Mouse (Mus musculus) gastrocnemius, adult 8-10 months (tissue): ENCODE results near the gene Slc7a1. TPM values are rescaled to one million over a fixed set of nuclear protein-coding genes. Genes with fewer than 3 reads are reported as not detected.

Experiments
- DNase-seq, 2 experiments: peaks; one replicate each; pipeline ENCODE4 v3.0.0; 2022; ENCODE audit warnings: low spot score in 2 of 2
- total RNA-seq, 4 experiments: library from RNA; stranded (reverse); gene quantifications; 2 replicates each; pipeline ENCODE4 v1.2.4; 2022

Gene Slc7a1
- total RNA-seq, result 1 to 10 TPM; 1.5 to 3.5 (median 1.9) TPM

DNA sequence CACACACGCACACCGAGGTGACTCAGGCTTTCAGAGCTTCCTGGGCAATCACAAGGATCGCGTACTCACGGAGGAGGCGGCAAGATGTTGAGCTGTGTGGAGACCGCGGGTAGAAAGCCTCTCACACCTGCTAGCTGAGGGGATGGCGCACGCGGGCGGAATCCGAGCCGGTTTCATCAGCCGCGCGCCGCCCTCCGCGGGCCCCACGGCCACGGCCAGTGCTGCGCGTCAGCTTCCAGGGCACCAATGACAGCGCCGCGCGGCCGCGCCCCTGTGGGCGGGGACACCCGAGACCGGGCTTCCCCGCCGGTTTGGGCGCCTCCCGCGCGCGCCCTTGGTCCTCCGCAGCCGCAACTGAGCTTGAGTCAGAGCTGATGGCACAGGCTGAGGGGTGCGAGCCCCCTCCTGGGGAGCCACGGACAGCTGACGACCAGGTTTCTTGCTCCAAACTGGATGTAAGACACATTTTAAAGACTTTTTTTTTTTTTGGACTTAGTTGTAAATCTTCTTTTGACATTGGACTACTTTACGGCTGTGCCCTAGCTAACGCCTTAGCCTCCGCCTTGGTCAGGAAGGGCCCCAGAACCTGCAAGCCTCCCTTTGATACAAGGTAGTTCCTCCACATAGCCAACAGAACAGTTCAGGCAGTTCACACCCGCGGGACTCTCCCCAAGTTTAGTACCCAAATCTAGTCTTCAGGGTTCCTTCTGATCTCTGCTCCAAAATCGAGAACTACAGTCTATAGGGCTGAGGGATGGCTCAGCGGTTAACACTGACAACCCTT, at the start of gene Slc7a1:
Gene Slc7a1, minus strand, starts transcription at position 245 of the 784 bp plus-strand sequence.
- DNase-seq, result peak; percentile 63 to 77

DNA sequence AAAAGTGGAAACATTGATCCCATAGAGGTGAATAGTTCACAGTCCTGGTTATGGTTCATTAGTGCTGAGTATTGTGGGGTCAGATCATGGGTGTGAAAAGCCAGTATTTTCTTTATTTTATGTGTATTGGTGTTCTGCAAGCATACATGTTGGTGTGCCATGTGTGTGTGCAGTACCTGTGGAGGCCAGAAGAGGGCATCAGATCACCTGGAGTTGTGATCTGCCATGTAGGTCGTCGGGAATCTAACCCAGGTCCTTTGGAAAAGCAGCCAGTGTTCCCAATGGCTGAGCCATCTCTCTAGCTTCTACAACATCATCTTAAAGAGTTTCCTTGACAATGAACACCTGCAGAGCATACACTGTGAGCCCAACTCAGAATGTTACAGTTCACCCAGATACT, 45.3 kb upstream of the Slc7a1 start:
- no peak for DNase-seq

DNA sequence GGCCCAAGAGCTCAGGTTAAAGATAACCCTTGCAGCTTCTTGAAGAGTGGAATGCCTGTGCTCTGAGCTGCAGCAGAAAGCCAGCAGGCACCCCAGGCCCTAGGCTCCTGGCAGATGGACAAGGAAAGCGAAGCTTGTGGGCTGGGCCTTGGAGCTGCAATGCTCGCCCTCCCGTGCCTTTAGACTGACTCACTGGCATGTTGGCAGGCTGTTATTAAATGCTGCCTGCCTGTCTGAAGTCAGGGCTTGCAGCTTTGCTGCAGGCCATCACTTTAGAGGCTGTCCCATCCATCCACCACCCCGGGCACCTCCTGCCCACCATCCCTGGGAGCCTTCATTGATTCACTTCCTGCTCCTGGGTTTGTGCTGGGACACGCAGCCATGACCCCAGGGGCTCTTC, 44.0 kb upstream of the Slc7a1 start:
- peak in 1 of 2 experiments; percentile 10 for DNase-seq

DNA sequence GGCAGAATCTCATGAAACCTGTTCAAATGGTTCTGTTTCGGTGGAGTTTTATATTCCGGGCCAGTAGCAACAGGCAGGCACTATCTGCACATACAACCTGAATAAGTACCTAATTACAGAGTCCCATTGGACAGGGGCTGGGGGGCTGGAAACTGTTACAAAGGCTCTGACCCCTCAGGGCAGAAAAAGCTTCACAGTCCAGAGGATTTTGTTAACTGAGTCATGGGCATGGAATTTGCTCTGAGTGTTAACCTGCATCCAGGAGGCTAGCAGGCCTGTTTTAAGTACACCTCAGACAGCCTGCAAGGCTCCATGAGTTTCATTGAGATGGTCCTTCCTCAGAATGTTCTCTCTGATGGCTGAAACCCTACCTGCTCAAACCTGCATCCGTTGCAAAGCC, 36.0 kb upstream of the Slc7a1 start:
- no peak for DNase-seq

DNA sequence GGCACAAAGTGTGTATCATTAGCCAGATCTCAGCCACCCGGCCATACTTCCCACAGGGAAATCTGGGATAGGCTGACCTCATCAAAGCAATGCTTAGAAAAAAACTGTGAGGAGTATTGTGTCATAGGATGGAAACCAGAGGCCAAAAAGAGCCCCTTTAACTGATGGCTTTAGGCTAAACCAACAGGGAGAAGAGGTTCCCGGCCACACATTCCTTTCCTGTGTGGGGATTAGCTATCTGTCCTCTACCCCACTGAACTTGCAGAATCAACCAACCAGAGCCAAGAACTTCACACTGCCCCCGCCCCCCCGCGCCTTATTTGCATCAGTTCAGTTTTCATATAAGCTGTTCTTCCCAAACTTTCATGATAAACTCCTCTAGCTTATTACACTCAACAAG, 32.4 kb upstream of the Slc7a1 start:
- no peak for DNase-seq

DNA sequence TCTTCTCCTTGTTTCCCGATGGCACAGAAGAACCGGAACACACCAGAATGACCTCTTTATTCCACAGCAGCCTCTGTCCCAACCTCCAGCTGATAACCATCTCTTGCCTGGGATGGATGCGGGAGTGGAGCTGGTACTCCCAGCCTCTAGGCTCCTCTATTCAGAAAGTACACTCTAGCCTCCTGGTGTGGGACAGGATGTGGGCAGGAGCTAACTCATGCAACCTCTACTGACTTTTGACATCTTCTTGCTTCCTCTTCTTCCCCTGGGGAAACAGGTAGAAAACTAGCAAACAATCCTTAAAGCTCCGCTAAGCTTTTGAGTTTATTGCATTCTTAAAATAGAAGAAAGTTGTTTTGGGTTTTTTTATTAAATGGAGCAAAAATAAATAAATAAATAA, 29.1 kb upstream of the Slc7a1 start:
- no peak for DNase-seq

DNA sequence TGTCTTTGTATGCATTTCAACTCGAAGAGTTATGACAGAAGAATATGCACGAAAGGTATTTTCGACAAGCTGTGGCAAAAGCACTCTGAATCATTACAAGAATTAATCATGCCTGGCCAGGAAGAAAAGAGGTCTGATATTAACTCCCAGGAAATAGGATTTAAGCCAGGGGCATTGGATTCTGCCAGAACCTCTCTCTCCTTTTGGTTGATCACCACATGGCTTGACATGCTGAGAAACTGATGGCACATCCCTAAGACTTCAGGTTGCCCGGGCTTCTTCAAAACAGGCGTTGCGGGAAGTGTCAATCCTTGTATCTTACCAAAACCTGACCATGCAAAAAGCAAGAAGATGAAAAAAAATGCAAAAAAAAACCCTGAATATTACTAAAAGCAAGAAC, 25.4 kb upstream of the Slc7a1 start:
- DNase-seq, result no peak

DNA sequence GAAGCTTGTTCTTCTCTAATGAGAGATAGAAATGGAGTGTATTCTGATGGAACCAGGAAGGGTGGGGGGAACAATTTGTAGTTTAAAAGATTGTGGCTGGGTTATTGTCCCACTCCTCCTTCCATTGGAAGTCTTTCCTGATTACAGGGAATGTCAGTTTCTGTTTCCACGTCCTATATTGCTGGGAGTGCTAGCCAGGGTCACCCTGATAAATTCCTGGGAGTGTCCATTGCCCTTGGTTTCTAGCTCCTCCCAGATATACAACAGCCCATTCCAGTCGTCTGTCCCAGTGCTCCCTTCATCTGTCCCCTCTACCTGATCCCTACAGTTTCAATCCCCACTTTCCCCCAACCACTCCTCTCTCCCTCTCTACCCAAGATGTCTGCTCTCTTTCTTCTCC, 21.6 kb upstream of the Slc7a1 start:
- DNase-seq, result no peak

DNA sequence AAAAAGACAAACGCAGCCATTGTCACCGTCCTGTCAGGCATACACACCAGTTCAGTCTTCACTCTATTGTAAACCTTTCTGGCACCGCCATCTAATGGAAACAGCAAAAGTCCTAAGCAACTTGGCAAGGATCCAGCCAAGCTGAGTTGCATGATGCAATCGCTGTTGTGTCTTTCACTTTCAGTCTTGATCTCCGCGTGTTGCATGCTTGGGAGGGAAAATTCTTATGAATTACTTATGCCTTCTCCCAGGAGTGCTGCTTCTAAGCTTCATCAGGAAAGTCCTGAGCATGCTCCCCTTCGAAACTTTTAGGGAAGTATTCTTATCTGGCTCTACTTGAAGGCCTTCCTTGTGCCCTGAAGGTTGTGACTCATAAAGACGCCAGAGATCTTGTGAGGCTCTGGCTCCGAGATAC, 19.4 kb upstream of the Slc7a1 start:
- no peak for DNase-seq

DNA sequence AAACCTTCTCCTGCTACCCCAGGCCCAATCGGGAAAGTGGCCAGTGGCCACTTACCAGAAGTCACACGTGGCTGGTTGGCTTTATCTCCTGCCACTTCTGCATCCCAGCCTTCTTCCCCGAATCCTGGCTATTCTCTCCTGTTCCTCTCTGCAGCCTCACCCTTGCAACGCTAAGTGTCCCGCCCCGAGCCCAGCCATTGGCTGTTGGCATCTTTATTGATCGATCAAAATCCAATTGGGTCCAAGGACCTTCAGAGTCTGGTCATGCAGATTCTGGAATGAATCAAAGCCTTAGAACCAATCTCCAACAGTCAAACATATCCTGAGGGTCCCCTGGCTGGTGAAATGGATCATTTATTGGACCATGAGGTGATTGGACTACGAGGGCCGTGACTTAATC, 18.7 kb upstream of the Slc7a1 start:
- DNase-seq, result no peak

DNA sequence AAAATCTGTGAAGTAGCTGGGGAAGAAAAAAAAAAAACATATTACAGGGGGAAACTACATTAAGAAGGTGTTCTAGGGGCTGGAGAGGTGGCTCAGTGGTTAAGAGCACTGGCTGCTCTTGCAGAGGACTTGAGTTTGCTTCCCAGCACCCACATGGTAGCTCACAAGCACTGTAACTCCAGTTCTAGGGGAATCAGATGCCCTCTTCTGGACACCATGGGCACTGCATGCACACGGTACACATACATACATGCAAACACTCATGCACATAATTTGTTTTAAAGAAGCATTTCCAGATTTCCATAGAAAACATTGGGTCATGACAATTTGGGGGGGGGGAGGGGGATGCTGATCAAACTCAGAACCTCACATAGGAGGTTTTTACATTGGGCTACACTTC, 18.1 kb upstream of the Slc7a1 start:
- DNase-seq, result no peak

DNA sequence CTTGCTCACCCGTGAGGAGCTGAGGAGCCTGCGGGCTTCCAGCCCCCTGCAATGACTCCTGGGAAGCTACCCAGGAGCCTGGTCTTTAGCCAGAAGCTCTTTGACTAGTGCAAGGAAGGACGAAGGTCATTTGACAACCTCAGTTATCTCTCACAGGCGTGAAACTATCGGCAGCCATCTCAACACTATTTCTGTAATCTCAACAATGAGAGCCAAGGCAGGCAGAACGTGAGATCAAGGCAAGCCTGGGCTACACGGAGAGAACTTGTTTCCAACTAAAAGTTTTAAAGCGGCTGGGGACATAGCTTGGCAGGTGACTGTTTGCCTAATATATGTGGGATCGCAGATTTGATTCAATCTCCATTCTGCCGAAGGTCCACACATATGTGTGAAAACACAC, 16.8 kb upstream of the Slc7a1 start:
- no peak for DNase-seq

DNA sequence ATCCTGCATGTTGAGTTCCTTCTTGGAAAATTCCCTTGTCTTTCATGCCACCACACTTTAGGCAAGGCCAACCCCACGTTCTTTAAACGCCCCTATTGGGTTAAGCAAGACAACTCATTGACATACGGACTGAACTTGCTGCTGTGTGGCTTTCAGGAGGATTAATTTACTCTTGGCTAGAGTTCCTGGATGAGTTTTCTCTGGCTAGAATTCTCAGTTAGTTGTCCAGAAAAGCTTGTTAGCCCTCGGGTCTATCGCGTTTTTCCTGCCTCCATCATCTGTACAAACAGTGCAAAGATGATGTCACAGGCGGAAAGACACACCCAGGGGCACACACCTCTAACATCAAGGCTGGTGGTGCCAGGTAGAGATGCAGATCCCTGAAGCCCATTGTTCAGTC, 14.5 kb upstream of the Slc7a1 start:
- DNase-seq, result no peak

DNA sequence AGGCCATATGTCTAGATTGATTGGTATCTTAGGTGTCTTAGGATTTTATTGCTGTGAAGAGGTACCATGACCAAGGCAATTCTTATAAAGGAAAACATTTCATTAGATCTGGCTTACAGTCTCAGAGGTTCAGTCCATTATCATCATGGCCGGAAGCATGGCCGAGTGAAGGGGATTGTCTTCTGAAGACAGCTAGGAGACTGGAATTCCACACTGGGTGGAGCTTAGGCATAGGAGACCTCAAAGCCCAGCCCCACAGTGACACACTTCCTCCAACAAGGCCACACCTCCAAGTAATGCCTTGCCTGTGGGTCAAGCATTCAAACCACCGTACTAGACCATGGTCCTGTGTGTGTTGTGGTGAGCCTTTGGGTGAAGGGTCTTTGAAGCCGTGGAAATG, 12.8 kb upstream of the Slc7a1 start:
- no peak for DNase-seq

DNA sequence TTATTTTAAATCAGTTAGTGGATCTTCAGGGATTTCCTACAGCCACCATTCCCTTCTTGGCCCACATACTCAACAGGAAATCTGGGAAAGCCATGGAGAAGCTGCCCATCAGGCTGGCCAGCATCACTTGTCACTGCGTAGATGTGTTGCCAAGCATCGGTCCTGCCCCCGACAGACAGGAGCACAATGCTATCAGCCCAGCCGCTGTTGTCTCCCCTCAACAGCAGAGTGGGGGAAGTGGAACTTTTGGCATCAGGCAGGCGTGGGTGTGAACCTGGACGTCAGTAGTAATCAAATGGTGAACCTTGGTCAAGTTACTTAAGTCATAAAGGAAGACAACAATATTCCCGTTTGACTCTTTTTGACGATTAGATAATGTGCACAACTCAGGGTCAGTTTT, 9.8 kb upstream of the Slc7a1 start:
- DNase-seq, result no peak

DNA sequence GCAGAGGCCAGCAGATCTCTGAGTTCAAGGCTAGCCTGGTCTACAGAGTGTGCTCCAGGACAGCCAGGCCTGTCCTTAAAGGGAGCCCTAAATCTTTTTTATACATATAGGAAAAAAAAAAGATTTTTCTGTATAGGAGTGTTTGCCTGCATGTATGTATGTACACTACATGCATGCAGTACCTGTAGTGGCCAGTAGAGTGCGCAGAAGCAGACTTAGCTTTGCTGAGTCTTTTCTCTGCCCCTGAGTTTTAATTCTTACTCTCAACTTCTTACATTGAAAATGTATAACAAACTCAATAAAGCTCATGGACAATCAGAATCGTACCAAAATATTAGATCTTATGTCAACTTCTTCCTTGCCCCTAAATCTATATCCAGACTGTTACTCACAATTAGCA, 7.2 kb upstream of the Slc7a1 start:
- no peak for DNase-seq

DNA sequence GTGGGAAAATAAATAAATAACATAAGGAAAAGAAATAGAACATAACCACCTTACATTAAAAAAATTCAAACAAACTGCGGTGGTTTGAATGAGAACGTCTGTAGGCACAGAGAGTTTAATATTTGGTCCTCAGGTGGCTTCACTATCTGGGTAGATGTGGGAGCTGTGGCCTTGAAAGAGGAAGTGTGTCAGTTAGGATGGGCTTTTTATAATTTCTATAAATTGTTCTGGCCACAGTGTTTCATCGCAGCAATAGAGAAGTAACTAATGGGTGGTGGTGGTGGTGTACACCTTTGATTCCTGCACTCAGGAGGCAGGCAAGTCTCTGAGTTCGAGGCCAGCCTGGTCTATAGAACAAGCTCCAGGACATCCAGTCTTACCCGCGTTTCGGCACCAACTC, 4.8 kb upstream of the Slc7a1 start:
- no peak for DNase-seq

DNA sequence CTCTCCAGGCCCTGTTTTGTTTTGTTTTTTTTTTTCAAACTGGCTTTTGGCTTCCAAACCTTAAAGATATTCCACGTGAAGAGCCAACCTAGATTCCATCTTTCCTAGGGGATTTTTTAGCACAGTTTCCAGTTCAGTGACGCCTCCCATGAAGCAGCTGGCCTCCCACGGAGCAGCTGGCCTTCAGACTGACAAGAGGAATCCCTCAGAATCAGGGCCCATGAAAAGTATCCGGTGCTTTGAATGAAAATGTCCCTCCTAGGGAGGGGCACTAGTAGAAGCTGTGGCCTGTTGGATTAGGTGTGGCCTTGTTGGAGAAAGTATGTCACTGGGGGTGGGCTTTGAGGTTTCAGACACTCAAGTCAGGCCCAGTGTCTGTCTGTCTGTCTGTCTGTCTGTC, 2.9 kb upstream of the Slc7a1 start:
- no peak for DNase-seq

DNA sequence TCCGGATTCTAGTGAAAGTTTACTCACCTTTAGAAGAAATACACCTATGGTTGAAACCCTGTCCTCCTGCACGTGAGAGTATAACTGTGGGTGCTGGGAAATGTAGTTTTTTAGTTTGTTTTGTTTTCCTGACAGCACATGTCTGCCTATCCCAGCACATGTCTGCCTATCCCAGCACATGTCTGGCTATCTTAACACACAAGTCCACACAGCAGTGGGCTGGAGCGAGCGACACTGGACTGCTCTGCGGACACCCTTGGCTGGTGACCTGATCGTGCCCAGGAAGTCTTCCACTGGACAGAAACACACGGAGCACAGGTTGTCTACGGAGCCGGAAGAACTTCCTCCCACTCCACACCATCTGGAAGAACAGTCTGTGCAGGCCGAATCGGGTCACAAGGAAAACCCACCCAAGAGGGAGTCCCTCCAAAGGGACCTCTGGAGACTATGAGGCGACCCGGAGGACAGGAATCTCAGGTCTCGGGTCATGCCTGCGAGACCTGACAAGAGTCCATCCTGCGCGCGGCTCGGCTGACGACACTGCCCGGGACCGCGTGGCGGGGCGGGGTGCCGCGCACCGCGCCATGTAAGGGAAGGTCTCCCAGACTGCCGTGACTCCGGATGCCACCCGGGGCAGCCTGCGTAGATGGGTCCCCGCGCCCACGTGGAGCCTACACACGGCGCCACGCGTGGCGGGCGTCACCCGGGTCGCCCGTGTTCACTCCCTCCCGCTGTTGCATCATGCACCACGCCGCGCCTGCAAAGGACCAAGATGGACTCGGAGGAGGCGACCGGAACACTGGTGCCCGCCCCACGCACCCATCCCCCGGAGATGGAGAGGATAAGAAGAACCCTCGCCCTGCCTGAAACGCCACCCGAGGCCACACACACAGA, 691 bp downstream of the Slc7a1 start:
- DNase-seq, result peak in 1 of 2 experiments; percentile 15

DNA sequence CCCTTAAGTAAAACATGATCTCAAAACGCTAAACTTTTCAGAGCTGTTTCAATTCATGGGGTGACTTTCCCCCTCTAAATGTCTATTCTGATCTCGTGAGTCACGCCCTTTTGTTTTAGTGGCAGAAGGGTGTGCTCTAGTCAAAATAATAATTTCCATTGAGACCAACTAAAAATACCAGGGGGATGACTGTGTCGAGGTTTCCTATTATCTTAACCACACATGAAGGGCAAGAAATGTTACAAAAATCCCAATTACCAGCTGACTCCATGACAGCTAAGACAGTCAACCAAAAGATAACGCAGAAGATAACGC, 1.3 kb downstream of the Slc7a1 start:
- DNase-seq, result no peak

DNA sequence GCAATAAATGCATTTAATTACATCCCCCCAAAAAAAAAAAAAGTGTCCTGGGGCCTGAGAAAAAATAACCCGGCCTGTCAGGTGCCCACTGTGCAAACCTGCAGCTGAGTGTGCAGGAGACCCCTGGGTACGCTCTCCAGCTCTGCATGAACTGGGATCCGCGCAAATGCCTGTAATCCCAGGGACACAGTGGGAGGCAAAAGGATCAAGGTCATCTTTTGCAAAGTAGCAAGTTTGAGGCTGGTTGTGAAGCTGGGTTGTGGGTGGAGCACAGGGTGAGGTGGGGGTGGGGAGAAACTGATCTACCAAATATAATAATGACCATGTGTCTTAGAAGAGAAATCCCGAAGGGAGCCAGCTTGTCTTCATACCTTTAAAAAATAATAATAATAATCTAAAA, 1.8 kb downstream of the Slc7a1 start:
- DNase-seq, result no peak

DNA sequence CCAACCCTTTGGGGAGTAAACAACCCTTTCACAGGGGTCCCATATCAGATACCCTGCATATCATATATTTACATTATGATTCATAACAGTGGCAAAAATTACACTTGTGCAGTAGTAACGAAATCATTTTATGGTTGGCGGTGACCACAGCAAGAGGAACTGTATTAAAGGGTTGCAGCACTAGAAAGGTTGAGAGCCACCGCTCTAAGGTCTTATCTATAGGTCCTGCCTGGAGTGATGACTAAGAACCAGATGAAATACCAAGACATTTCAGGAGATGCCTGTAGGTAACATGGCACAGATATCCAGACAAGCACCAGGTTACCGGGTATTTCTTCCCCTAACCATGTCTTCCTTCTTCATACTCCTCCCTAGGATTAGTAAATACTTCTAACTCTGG, 2.3 kb downstream of the Slc7a1 start:
- no peak for DNase-seq

DNA sequence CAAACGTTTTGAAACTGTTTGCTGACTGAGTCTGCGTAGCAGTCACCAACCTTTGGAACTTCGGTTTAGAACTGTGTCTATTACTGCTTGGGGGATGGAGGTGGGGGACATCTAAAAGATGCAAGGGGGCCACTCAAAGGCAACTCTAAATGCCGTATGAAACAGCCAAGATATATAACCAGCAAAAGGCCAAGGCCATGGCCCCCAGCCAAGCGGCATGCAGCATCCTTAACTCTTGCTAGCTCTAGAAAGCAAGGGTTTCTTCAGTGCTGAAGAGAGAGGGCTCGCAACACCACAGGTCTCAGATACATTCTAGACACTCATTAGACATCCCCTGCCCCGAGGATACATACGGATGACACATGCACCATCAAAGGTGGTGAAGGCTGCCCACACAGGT, 6.4 kb downstream of the Slc7a1 start:
- no peak for DNase-seq
